Mouse (Mus musculus) heart, embryonic 11.5 days (tissue): ENCODE measurements around the gene Tbc1d4. TPM values are rescaled to one million over a fixed set of nuclear protein-coding genes. Genes with fewer than 3 reads are reported as not detected.
A peak's percentile ranks its signal among the peaks of the same experiment; 100 is the strongest.
"Not testable (repeated sequence)": the region's sequence is repeated elsewhere in the genome, so short reads cannot be mapped to it uniquely, and the experiment has no call there.

ENCODE experiments used
- ATAC-seq: fragments of 200-750 bp; cut with Nextera tagmentation; replicated peaks from 2 replicates; pipeline ENCODE4 v1.8.0; 2017; ENCODE audit warnings: moderate library complexity; ENCODE audit not compliant: insufficient number of reproducible peaks, low FRiP score, low TSS enrichment
- H3K27ac ChIP-seq: fragments of 300-500 bp; sonication (generic); 2 replicates; pipeline ENCODE4 v1.5.1; 2014; ENCODE audit warnings: mild to moderate bottlenecking, low read depth, low read length
- H3K27me3 ChIP-seq: fragments of 300-500 bp; sonication (generic); 2 replicates; pipeline ENCODE4 v1.6.1; 2014; ENCODE audit warnings: mild to moderate bottlenecking, low read length, mixed read lengths; ENCODE audit not compliant: control insufficient read depth, insufficient read depth
- H3K36me3 ChIP-seq: fragments of 300-500 bp; sonication (generic); 2 replicates; pipeline ENCODE4 v1.6.1; 2014; ENCODE audit warnings: mild to moderate bottlenecking, low read length, moderate library complexity, mixed read lengths; ENCODE audit not compliant: control insufficient read depth, insufficient read depth
- H3K4me1 ChIP-seq: fragments of 300-500 bp; sonication (generic); 2 replicates; pipeline ENCODE4 v1.6.1; 2014; ENCODE audit warnings: low read length; ENCODE audit not compliant: control insufficient read depth, insufficient read depth
- H3K4me2 ChIP-seq: fragments of 300-500 bp; sonication (generic); 2 replicates; pipeline ENCODE4 v1.6.1; 2014; ENCODE audit warnings: mild to moderate bottlenecking, moderate library complexity
- H3K4me3 ChIP-seq: fragments of 300-500 bp; sonication (generic); 2 replicates; pipeline ENCODE4 v1.5.1; 2014; ENCODE audit warnings: low read depth, low read length
- H3K9ac ChIP-seq: fragments of 300-500 bp; sonication (generic); 2 replicates; pipeline ENCODE4 v1.6.1; 2014; ENCODE audit warnings: mild to moderate bottlenecking, low read depth, low read length, moderate library complexity
- H3K9me3 ChIP-seq: fragments of 300-500 bp; sonication (generic); replicated peaks from 2 replicates; pipeline ENCODE4 v1.6.1; 2016; ENCODE audit warnings: low read length; ENCODE audit not compliant: control insufficient read depth
- WGBS: fragments of 180-500 bp; shearing (Covaris S2); extraction: QIAGEN DNeasy Blood & Tissue Kit; methylation state at CpG from one replicate; pipeline ENCODE4 v1.1.7; 2014; ENCODE audit not compliant: insufficient replicate concordance; 5-methylcytosine and 5-hydroxymethylcytosine counted together
- polyA plus RNA-seq: library from polyadenylated mRNA; unstranded; fragments of >200 nt; fragmentation: Nextera tagmentation; extraction: Ambion mirVana; gene quantifications from 2 replicates; pipeline ENCODE4 v1.2.1, GENCODE M21; 2014

Gene Tbc1d4
- polyA plus RNA-seq, 1 experiment from 2014 or later, result 15.0 TPM

GRCm38 (mm10) chr14:101602851-101603250 lies 6.1 kb downstream of the Tbc1d4 start:
- H3K27me3 ChIP-seq, result no peaks in the 10 kb centered on the region
- H3K9ac ChIP-seq, result no peak overlapping the region
- no peak overlapping the region for H3K27ac ChIP-seq
- ATAC-seq, result no peak
- 0 out of 2 replicates have a peak, but pooled peaks cover 4% of the 10 kb centered on the region for H3K4me1 ChIP-seq
- H3K4me3 ChIP-seq, result no peak overlapping the region
- 53% methylated on average over 3 of the region's 3 CpGs for WGBS
- H3K36me3 ChIP-seq, result no peaks in the 10 kb centered on the region
- no peaks in the 10 kb centered on the region for H3K9me3 ChIP-seq
- H3K4me2 ChIP-seq, result no peak overlapping the region

GRCm38 (mm10) chr14:101597096-101597715 lies 11.8 kb downstream of the Tbc1d4 start:
- WGBS, result 87% methylated on average over 11 of the region's 14 CpGs
- Histone ChIP-seq H3K36me3 (no peaks in the 10 kb centered on the region), H3K4me2 (no peak overlapping the region), H3K4me1 (no peaks in the 10 kb centered on the region), H3K27me3 (no peaks in the 10 kb centered on the region), H3K4me3 (no peak overlapping the region), H3K9me3 (no peaks in the 10 kb centered on the region), H3K9ac (no peak overlapping the region), H3K27ac (no peak overlapping the region)
- no peak for ATAC-seq

GRCm38 (mm10) chr14:101596691-101597090 lies 12.3 kb downstream of the Tbc1d4 start:
- Histone ChIP-seq H3K27me3 (no peaks in the 10 kb centered on the region), H3K36me3 (no peaks in the 10 kb centered on the region), H3K9ac (no peak overlapping the region), H3K4me2 (no peak overlapping the region), H3K4me1 (no peaks in the 10 kb centered on the region), H3K27ac (no peak overlapping the region), H3K9me3 (no peaks in the 10 kb centered on the region), H3K4me3 (no peak overlapping the region)
- ATAC-seq, result no peak
- 93% methylated on average over 9 of the region's 9 CpGs for WGBS

- H3K9ac ChIP-seq, result no peak overlapping the region
- no peaks in the 10 kb centered on the region for H3K9me3 ChIP-seq
- H3K4me3 ChIP-seq, result no peak overlapping the region
- H3K36me3 ChIP-seq, result no peaks in the 10 kb centered on the region
- 81% methylated on average over 13 of the region's 13 CpGs for WGBS
- no peak overlapping the region for H3K4me2 ChIP-seq
- ATAC-seq, result 0 out of 2 replicates have a peak, but pooled peaks have one; percentile 26
- no peaks in the 10 kb centered on the region for H3K4me1 ChIP-seq
- H3K27ac ChIP-seq, result no peak overlapping the region
- H3K27me3 ChIP-seq, result no peaks in the 10 kb centered on the region
Observed at GRCm38 (mm10) chr14:101595301-101596080, 13.5 kb downstream of the Tbc1d4 start.

- no peak overlapping the region for H3K4me3 ChIP-seq
- H3K9me3 ChIP-seq, result no peaks in the 10 kb centered on the region
- no peak for ATAC-seq
- no peak overlapping the region for H3K9ac ChIP-seq
- H3K4me2 ChIP-seq, result no peak overlapping the region
- H3K27ac ChIP-seq, result no peak overlapping the region
- no peaks in the 10 kb centered on the region for H3K36me3 ChIP-seq
- 72% methylated on average over 5 of the region's 5 CpGs for WGBS
- H3K27me3 ChIP-seq, result no peaks in the 10 kb centered on the region
- no peaks in the 10 kb centered on the region for H3K4me1 ChIP-seq
Observed at GRCm38 (mm10) chr14:101594001-101594400, 15.0 kb downstream of the Tbc1d4 start.

- 85% methylated on average over 7 of the region's 7 CpGs for WGBS
- H3K4me3 ChIP-seq, result no peak overlapping the region
- no peak overlapping the region for H3K27ac ChIP-seq
- no peak overlapping the region for H3K4me2 ChIP-seq
- H3K27me3 ChIP-seq, result no peaks in the 10 kb centered on the region
- no peaks in the 10 kb centered on the region for H3K4me1 ChIP-seq
- no peak overlapping the region for H3K9ac ChIP-seq
- no peaks in the 10 kb centered on the region for H3K9me3 ChIP-seq
- ATAC-seq, result no peak
- H3K36me3 ChIP-seq, result no peaks in the 10 kb centered on the region
Observed at GRCm38 (mm10) chr14:101593340-101593739, 15.7 kb downstream of the Tbc1d4 start.

GRCm38 (mm10) chr14:101591101-101591500 lies 17.9 kb downstream of the Tbc1d4 start:
- Histone ChIP-seq H3K9ac (no peak overlapping the region), H3K4me2 (no peak overlapping the region), H3K9me3 (no peaks in the 10 kb centered on the region), H3K4me3 (no peak overlapping the region), H3K27ac (no peak overlapping the region), H3K4me1 (peaks cover 7% of the 10 kb centered on the region), H3K36me3 (no peaks in the 10 kb centered on the region), H3K27me3 (no peaks in the 10 kb centered on the region)
- no peak for ATAC-seq
- WGBS, result 76% methylated on average over 5 of the region's 5 CpGs

- WGBS, result 67% methylated on average over 2 of the region's 4 CpGs
- not testable (repeated sequence) for H3K9me3 ChIP-seq, H3K27me3 ChIP-seq, H3K4me3 ChIP-seq, H3K4me2 ChIP-seq, H3K9ac ChIP-seq, H3K36me3 ChIP-seq, ATAC-seq, H3K27ac ChIP-seq
- H3K4me1 ChIP-seq, result peaks cover 14% of the 10 kb centered on the region
Observed at GRCm38 (mm10) chr14:101588209-101588991, 20.6 kb downstream of the Tbc1d4 start.
